Comparison of ENCODE assay signal across 11 mouse cellular contexts in the genomic region with DNA sequence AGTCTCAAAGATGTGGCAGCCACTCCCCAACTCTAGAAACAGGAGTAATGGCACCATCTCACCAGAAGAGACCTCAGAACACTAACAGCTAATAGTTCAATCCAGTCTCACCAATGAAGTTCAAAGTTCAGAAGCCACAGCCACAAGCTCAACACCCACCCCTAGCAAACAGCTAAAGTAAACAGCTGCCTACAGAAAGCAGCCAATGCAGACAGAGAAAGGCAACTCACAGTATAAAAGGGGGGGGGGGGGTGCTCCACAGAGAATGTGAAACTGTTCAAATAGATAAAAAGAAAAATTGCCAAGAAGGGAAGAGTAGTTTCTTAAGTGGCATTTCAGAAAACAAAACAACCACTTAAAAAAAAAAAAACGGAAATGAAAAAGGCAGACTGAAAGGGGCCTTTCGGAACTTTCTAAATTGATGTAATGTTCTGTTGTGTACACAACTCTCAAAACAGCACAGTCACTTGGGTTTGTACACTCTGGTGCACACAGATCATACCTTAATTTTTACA. TPM values are rescaled to one million over a fixed set of nuclear protein-coding genes. Genes with fewer than 3 reads are reported as not detected.
DNase-seq lines count a peak whose midpoint lies in the region; ATAC-seq and TF ChIP-seq lines count a peak whose summit lies in the region.
"Had no signal": no experiment of that assay in that cellular context is flagged by ENCODE, and none has a peak within 500 bp of the region (broad histone marks: within the 10 kb centered on the region; RNA-seq: fewer than 3 reads in every experiment).

No protein-coding gene starts in this region.

- 67% methylated on average over 2 of the region's 2 CpGs for WGBS in heart, postnatal 0 days
- 73% methylated on average over 2 of the region's 2 CpGs for WGBS in heart, embryonic 10.5 days

- no peaks in the 10 kb centered on the region for H3K9me3 ChIP-seq in heart, postnatal 0 days (replicated peaks; ENCODE audit: control insufficient read depth, low read length)
- H3K9me3 ChIP-seq in heart, embryonic 10.5 days = no peaks in the 10 kb centered on the region

- H3K27me3 ChIP-seq in heart, postnatal 0 days (ENCODE audit: control insufficient read depth, insufficient read depth, low read length) = no peaks in the 10 kb centered on the region
- no peaks in the 10 kb centered on the region for H3K27me3 ChIP-seq in heart, embryonic 10.5 days (ENCODE audit: insufficient read depth, poor library complexity, severe bottlenecking)

- no peak for TF ChIP-seq EP300 in heart, postnatal 0 days (IDR thresholded peaks at IDR 0.05; ENCODE audit: low read depth)

- H3K27ac ChIP-seq in heart, postnatal 0 days (ENCODE audit: low read depth) = peak overlapping the region; percentile 14
- no peak overlapping the region for H3K27ac ChIP-seq in heart, embryonic 10.5 days
- H3K27ac ChIP-seq: macrophage had no signal

- no peak overlapping the region for H3K4me2 ChIP-seq in heart, postnatal 0 days (ENCODE audit: low read depth, low read length)

- H3K9ac ChIP-seq in heart, postnatal 0 days (replicated peaks; ENCODE audit: low read depth, low read length) = no peak overlapping the region

- TF ChIP-seq CTCF in heart, postnatal 0 days (IDR thresholded peaks at IDR 0.05; ENCODE audit: low read depth) = no peak

- no peak for ATAC-seq in heart, postnatal 0 days (ENCODE audit: insufficient read depth, low read depth)
- peak; percentile 43; the same call in 1 of the 2 replicates for ATAC-seq in megakaryocyte, adult 5-6 weeks (ENCODE audit: poor library complexity, severe bottlenecking)

- DNase-seq in heart, postnatal 0 days (ENCODE audit: low spot score) = no peak
- no peak for DNase-seq in heart, embryonic 10.5 days (ENCODE audit: low spot score)
- DNase-seq in CD4-positive, CD25-positive, alpha-beta regulatory T cell, adult 2 months (ENCODE audit: low read depth, low spot score) = peak; percentile 58
- DNase-seq in induced T-regulatory cell, adult 2 months (ENCODE audit: low read depth) = peak; percentile 63
- no peak for DNase-seq in embryo, embryonic 10 days (ENCODE audit: low spot score)
- no peak for DNase-seq in ovary, postnatal 14 days (ENCODE audit: low spot score)
- DNase-seq in thymus, postnatal 14 days = no peak
- DNase-seq: cerebellum, adult 2 months; heart, postnatal 10 days had no signal

- no peak overlapping the region for H3K4me3 ChIP-seq in heart, postnatal 0 days (ENCODE audit: low read depth, low read length)
- no peak overlapping the region for H3K4me3 ChIP-seq in heart, embryonic 10.5 days

- peaks cover 27% of the 10 kb centered on the region for H3K4me1 ChIP-seq in heart, postnatal 0 days (ENCODE audit: control insufficient read depth, insufficient read depth)
- 0 out of 2 replicates have a peak, but pooled peaks cover 4% of the 10 kb centered on the region for H3K4me1 ChIP-seq in heart, embryonic 10.5 days

- H3K36me3 ChIP-seq in heart, postnatal 0 days (replicated peaks; ENCODE audit: control insufficient read depth, insufficient read depth, low read length) = no peaks in the 10 kb centered on the region
- H3K36me3 ChIP-seq in heart, embryonic 10.5 days = no peaks in the 10 kb centered on the region

RNA-seq across cellular contexts. Expression of a gene that starts 48.0 kb away (rescaled TPM):
- 37.4 and 44.2 TPM in 2 replicates for total RNA-seq in heart, postnatal 0 days (2014; rRNA removed; ENCODE audit: low replicate concordance)
- 55.1 and 63.4 TPM in 2 replicates for polyA plus RNA-seq in heart, postnatal 0 days (2015; fragmentation: Nextera tagmentation; extraction: Ambion mirVana)
- polyA plus RNA-seq in heart, embryonic 10.5 days (2016; fragmentation: Nextera tagmentation; extraction: Ambion mirVana) = 55.9 and 61.4 TPM in 2 replicates
- total RNA-seq in megakaryocyte, adult 5-6 weeks (2015) = 105 and 111 TPM in 2 replicates
- 92.7 and 98.5 TPM in 2 replicates for total RNA-seq in megakaryocyte, adult 5-6 weeks (2017)

Comparison
In these comparisons a context has a peak if more than half of its experiments do, and no peak if none do; other contexts are left out.
1. DNase-seq: peak in CD4-positive, CD25-positive, alpha-beta regulatory T cell, adult 2 months (single experiment) and induced T-regulatory cell, adult 2 months (single experiment); none in heart, postnatal 0 days (single experiment), heart, embryonic 10.5 days (single experiment), embryo, embryonic 10 days (single experiment), ovary, postnatal 14 days (single experiment) and thymus, postnatal 14 days (single experiment).